Mouse (Mus musculus) testis, adult 2 months (tissue): ENCODE data around the gene Tanc1.

Experiments used
- CTCF ChIP-seq: fragments of 200-500 bp; IDR thresholded peaks from 2 replicates; pipeline ENCODE4 v1.5.1; 2012; ENCODE audit warnings: low read depth, mild to moderate bottlenecking, inconsistent platforms, low read length, moderate library complexity; ENCODE audit not compliant: control insufficient read depth, insufficient read depth, insufficient replicate concordance
- POLR2A ChIP-seq: fragments of 200-500 bp; IDR thresholded peaks from 2 replicates; pipeline ENCODE4 v1.6.1; 2012; ENCODE audit warnings: low read depth, mild to moderate bottlenecking, inconsistent platforms, low read length, moderate library complexity; ENCODE audit not compliant: control insufficient read depth

DNA sequence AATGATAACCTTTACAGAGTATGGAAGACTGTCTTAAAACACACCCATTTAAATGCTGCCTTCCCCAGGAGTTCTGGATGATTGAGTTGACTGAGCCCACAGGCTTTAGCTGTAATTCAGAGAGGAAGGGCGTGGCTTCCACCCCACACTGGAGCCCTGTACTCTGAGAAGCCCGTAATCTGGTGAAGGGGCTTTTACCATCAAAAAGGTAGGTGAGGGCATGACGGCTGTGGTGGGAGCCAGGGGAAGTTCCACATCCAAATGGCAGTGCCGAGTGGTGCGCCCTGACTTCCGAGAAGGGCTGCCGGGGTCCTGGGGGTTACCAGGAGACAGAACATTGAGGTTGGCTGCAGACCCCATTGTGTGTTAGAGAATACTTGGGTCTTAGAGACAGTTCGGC lies 59.8 kb downstream of the Tanc1 start:
- TF ChIP-seq CTCF (no peak), POLR2A (no peak)
